Mouse (Mus musculus): Measurements from ENCODE around the gene Afp.
A peak's percentile ranks its signal among the peaks of the same experiment; 100 is the strongest.

The Afp gene

DNA sequence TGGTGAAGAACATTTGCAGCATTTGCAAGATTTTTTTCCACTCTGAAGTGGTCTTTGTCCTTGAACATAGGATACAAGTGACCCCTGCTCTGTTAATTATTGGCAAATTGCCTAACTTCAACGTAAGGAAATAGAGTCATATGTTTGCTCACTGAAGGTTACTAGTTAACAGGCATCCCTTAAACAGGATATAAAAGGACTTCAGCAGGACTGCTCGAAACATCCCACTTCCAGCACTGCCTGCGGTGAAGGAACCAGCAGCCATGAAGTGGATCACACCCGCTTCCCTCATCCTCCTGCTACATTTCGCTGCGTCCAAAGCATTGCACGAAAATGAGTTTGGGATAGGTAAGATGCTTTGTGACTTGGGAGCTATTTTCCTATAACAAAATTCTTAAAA, at the start of gene Afp:
Afp (plus strand) TSS at position 220 of the 400 bp plus-strand sequence.
- DNase-seq (ENCODE audit: low spot score in 2 of 2): no peak

GRCm38 (mm10) chr5:90447577-90447976, 43.0 kb upstream of the Afp start:
- no peak for DNase-seq (ENCODE audit: low spot score in 2 of 2)

DNA sequence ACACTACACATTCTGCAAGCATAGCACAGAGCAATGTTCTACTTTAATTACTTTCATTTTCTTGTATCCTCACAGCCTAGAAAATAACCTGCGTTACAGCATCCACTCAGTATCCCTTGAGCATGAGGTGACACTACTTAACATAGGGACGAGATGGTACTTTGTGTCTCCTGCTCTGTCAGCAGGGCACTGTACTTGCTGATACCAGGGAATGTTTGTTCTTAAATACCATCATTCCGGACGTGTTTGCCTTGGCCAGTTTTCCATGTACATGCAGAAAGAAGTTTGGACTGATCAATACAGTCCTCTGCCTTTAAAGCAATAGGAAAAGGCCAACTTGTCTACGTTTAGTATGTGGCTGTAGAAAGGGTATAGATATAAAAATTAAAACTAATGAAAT, 40.6 kb upstream of the Afp start:
- no peak for DNase-seq (ENCODE audit: low spot score in 2 of 2)

DNA sequence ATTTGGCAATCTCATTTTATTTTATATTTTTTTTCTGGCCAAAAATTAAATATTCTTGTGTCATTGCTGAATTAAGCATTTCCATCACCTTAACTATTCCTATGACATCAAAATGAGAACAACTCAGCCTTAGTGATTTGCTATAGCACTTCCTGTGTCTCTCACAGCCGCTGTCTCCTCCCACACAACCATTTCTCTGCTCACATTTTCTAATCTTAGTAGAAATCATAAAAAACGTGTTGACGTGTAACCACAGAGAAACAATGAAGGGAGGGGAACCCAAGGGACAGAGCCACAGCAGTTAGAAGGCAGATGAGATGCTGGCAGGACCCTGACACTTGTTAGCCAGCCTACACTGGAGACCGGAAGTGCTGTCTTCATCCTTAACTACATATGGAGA, 37.8 kb upstream of the Afp start:
- peak in 1 of 2 experiments; percentile 9 for DNase-seq (ENCODE audit: low spot score in 2 of 2)

DNA sequence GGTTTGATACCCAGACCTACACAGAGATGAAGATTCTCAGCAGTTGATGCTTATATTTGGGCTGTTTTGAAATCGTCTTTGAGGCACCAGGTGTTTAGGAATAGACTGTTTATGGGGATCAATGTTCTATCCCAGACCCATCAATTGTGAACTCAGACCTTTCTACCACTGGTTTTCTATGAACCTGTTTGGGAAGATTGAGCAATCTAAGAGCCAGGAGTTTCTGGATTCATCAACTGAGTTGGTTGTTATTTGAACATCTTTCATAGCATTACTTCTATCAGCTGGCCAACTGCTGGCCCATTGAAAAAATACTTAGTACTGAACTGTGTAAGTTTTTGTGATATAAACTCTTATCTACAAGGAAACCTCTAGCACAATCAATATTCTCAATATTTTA, 33.3 kb upstream of the Afp start:
- no peak for DNase-seq (ENCODE audit: low spot score in 2 of 2)

DNA sequence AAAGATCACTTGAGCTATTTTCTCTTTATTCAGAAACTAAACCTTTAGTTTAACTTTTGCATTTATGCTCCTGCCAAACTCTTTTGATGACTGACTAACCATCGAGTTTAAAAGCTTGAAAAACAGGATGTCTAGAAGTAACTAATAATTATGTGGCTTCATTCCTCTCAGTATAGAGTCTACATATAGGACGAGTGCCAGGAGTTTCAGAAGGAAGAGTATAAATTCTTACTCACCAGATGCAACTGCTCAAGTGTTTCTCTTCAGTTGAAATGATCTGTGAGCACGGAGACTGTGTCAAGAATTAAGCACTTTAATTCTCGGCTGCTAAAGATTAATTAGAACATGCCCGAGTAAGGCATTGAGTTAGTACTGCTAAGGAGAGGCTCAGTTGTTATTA, 31.8 kb upstream of the Afp start:
- DNase-seq (ENCODE audit: low spot score in 2 of 2): no peak

DNA sequence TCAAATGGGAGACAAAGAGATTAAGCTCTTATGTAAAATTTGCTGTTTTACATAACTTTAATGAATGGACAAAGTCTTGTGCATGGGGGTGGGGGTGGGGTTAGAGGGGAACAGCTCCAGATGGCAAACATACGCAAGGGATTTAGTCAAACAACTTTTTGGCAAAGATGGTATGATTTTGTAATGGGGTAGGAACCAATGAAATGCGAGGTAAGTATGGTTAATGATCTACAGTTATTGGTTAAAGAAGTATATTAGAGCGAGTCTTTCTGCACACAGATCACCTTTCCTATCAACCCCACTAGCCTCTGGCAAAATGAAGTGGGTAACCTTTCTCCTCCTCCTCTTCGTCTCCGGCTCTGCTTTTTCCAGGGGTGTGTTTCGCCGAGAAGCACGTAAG, 29.9 kb upstream of the Afp start, which contains the start of gene Alb:
Alb (plus strand) TSS at position 279 of the 400 bp plus-strand sequence.
- DNase-seq (ENCODE audit: low spot score in 2 of 2): no peak

- DNase-seq (ENCODE audit: low spot score in 2 of 2): no peak
These were observed 23.7 kb upstream of the Afp start for GRCm38 (mm10) chr5:90466806-90467205.

DNA sequence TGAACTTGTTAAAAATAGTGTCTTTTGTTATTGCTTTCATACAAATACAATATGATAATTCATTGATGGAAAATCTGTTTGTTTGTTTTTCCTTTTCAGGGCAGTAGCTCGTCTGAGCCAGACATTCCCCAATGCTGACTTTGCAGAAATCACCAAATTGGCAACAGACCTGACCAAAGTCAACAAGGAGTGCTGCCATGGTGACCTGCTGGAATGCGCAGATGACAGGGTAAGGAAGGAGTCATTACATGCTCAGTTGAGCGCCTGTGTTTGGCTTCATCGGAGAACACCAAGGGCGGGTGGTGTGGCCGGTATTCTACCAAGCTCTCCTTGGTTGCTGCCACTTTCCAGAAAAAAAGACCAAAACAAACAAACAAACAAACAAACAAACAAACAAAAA, 23.3 kb upstream of the Afp start:
- DNase-seq (ENCODE audit: low spot score in 2 of 2): no peak

- DNase-seq (ENCODE audit: low spot score in 2 of 2): no peak
These were observed 19.7 kb upstream of the Afp start for GRCm38 (mm10) chr5:90470836-90471235.

DNA sequence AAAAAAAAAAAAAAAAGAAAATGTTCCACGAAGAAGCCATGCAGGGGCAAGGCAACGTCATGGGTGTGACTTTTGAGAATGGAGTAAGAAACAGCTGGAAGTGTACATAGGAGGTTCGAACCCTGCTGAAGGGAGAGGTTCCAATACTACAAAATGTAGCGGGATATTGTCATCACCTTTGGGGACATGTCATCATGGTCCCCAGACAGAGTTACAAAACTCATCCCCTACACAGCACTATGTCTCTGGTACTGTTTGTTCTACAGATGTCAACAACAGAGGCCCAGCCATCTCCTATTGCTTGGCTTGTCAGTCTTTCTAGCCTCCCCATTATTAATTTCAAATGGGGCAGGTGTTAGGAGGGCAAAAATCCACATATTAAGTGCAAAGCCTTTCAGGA, 16.6 kb upstream of the Afp start:
- DNase-seq (ENCODE audit: low spot score in 2 of 2): no peak

GRCm38 (mm10) chr5:90474369-90474768, 16.2 kb upstream of the Afp start:
- DNase-seq (ENCODE audit: low spot score in 2 of 2): no peak

DNA sequence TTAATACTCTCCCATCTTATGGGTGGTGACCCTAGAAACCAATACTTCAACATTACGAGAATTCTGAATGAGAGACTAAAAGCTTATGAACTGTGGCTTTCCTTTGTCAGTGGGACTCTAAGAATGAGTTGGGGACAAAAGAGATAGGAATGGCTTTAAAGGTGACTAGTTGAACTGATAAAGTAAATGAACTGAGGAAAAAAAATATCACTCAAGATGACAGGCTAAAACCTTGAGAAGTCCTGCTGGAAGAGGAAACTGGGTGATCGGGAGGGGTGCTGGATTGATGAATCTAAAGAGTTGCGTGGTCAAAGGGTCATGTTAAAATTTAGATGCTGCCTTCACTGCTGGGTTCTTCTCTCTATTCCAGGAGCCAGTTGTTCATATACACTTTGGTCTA, 13.8 kb upstream of the Afp start:
- no peak for DNase-seq (ENCODE audit: low spot score in 2 of 2)

GRCm38 (mm10) chr5:90477308-90478140, 13.0 kb upstream of the Afp start:
- no peak for DNase-seq (ENCODE audit: low spot score in 2 of 2)

DNA sequence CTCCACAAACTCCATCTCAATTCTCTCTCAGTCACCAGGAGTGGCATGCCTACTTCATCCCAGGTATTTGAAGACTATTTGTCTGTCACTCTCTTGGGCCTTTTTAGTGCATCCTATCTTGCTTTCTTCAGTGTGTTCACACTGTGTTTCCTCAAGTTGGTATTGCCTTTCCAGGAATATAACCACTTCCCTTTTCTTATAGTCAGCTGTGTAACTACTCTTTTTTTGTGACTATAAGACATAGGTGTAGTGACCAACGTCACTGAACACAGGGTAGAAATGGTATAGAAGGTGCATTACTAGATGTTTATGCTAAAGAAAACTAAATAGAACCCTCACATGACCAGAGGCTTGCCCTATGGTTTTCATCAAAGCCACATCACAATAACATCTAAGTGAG, 11.7 kb upstream of the Afp start:
- no peak for DNase-seq (ENCODE audit: low spot score in 2 of 2)

- DNase-seq (ENCODE audit: low spot score in 2 of 2): no peak
These were observed 4.9 kb upstream of the Afp start for GRCm38 (mm10) chr5:90485597-90485996.

- DNase-seq (ENCODE audit: low spot score in 2 of 2): no peak
These were observed 2.2 kb upstream of the Afp start for GRCm38 (mm10) chr5:90488323-90488722.

GRCm38 (mm10) chr5:90492440-90492839, 1.9 kb downstream of the Afp start:
- no peak for DNase-seq (ENCODE audit: low spot score in 2 of 2)

GRCm38 (mm10) chr5:90494308-90494707, 3.8 kb downstream of the Afp start:
- no peak for DNase-seq (ENCODE audit: low spot score in 2 of 2)

DNA sequence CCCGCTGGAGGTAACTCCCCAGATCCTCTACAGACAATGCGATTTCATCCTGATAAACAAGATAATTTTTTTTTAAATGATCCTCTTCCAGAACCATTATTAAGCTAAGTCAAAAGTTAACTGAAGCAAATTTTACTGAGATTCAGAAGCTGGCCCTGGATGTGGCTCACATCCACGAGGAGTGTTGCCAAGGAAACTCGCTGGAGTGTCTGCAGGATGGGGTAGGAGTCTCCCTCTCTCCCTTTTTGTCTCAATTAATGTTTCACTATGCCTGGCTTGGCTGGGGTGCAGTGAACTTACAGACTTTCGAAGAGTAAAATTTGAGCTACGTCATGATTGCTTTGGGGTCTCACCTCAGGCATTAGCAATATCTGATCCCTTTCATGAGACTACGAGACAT, 9.0 kb downstream of the Afp start:
- no peak for DNase-seq (ENCODE audit: low spot score in 2 of 2)

GRCm38 (mm10) chr5:90500714-90501113, 10.2 kb downstream of the Afp start:
- DNase-seq (ENCODE audit: low spot score in 2 of 2): peak; percentile 57 to 62

- no peak for DNase-seq (ENCODE audit: low spot score in 2 of 2)
These were observed 11.2 kb downstream of the Afp start for GRCm38 (mm10) chr5:90501752-90502151.

DNA sequence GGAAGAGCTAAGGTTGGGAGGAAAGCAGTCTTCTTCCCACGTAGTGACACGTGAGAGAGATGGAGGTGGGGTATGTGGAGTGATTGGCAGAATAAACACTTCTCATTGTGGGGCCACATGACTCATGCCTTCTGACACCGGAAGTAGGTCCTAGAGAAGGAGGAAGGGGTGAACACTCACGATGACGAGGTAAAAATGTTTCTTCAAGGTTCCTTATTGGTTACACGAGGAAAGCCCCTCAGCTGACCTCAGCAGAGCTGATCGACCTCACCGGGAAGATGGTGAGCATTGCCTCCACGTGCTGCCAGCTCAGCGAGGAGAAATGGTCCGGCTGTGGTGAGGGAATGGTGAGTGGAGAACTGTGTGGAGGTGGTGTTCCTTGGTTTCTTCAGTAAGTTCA, 14.2 kb downstream of the Afp start:
- DNase-seq (ENCODE audit: low spot score in 2 of 2): no peak

DNA sequence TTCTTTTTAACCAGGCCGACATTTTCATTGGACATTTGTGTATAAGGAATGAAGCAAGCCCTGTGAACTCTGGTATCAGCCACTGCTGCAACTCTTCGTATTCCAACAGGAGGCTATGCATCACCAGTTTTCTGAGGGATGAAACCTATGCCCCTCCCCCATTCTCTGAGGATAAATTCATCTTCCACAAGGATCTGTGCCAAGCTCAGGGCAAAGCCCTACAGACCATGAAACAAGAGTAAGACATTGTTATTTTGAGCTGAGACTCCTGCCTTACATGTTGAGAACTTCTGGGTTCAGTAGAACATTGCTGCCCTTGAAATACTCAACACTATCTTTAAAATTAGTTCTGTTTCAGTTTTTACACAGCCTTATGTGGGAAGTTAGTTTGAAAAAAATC, 16.0 kb downstream of the Afp start:
- DNase-seq (ENCODE audit: low spot score in 2 of 2): no peak
